19 mouse cellular contexts compared by ENCODE assay signal in the genomic region with DNA sequence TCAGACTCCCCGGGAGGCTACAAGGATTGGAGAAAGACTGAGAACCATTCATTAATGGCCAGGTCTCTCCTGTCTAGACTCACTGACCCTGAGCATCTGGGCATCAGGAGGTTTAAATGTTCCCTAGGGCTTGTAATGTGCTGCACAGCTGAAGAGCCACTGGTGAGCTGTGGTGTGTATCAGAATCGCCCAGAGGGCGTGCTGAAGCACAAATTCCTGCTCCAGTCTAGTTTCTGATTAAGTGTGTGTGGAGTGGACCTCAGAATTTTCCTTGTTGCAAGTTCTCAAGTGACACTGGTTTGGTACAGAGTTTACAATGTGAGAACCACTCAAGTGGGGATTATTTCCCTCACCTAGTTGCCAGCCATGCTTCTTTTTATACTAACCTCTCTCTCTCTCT.
DNase-seq lines count a peak whose midpoint lies in the region; ATAC-seq and TF ChIP-seq lines count a peak whose summit lies in the region.
"Had no signal": no experiment of that assay in that cellular context is flagged by ENCODE, and none has a peak within 500 bp of the region (broad histone marks: within the 10 kb centered on the region; RNA-seq: fewer than 3 reads in every experiment).

No protein-coding gene starts in this region.

- no peak for DNase-seq in limb, embryonic 10.5 days (ENCODE audit: low spot score)
- DNase-seq in lung, adult 2 months, result no peak
- DNase-seq in lung, postnatal 25 days (ENCODE audit: low spot score), result peak; percentile 61
- no peak for DNase-seq in B cell, adult 2 months
- no peak for DNase-seq in heart, embryonic 10.5 days (ENCODE audit: low spot score)
- DNase-seq: adrenal gland, adult 2 months; adrenal gland, postnatal 25 days; cerebellum, adult 18-20 months; cerebellum, adult 9-11 months; cerebellum, postnatal 36 days; forebrain, postnatal 0 days; gastrocnemius, adult 2 months; gastrocnemius, postnatal 25 days; heart, postnatal 36 days had no signal

- no peaks in the 10 kb centered on the region for H3K27me3 ChIP-seq in limb, embryonic 12.5 days
- no peaks in the 10 kb centered on the region for H3K27me3 ChIP-seq in limb, embryonic 10.5 days (ENCODE audit: low read depth, poor library complexity, severe bottlenecking)
- no peaks in the 10 kb centered on the region for H3K27me3 ChIP-seq in heart, embryonic 10.5 days (ENCODE audit: insufficient read depth, poor library complexity, severe bottlenecking)
- H3K27me3 ChIP-seq: heart, embryonic 13.5 days had no signal

- H3K9me3 ChIP-seq in limb, embryonic 12.5 days, result no peaks in the 10 kb centered on the region
- no peaks in the 10 kb centered on the region for H3K9me3 ChIP-seq in limb, embryonic 10.5 days (replicated peaks)
- no peaks in the 10 kb centered on the region for H3K9me3 ChIP-seq in heart, embryonic 10.5 days
- H3K9me3 ChIP-seq: embryonic facial prominence, embryonic 10.5 days; forebrain, embryonic 13.5 days; heart, embryonic 13.5 days; hindbrain, embryonic 15.5 days had no signal

- no peak overlapping the region for H3K4me3 ChIP-seq in limb, embryonic 12.5 days (replicated peaks)
- H3K4me3 ChIP-seq in limb, embryonic 10.5 days, result no peak overlapping the region
- H3K4me3 ChIP-seq in lung, adult 2 months (replicated peaks; ENCODE audit: extremely low read depth, low read depth, low read length), result no peak overlapping the region
- no peak overlapping the region for H3K4me3 ChIP-seq in heart, embryonic 10.5 days
- H3K4me3 ChIP-seq: embryonic facial prominence, embryonic 10.5 days; forebrain, embryonic 13.5 days; gastrocnemius, adult 2 months; heart, embryonic 13.5 days; hindbrain, embryonic 15.5 days had no signal

- ATAC-seq in limb, embryonic 12.5 days (ENCODE audit: insufficient number of reproducible peaks, insufficient read depth, low FRiP score, low TSS enrichment, low read depth), result no peak
- ATAC-seq: forebrain, embryonic 13.5 days; forebrain, postnatal 0 days had no signal

- TF ChIP-seq POLR2A in lung, adult 2 months (IDR thresholded peaks at IDR 0.05; ENCODE audit: borderline replicate concordance, extremely low read depth, low read depth, low read length), result no peak

- 0 out of 2 replicates have a peak overlapping the region, but pooled peaks have one; percentile 42 for H3K27ac ChIP-seq in limb, embryonic 12.5 days
- H3K27ac ChIP-seq in limb, embryonic 10.5 days, result no peak overlapping the region
- H3K27ac ChIP-seq in heart, embryonic 10.5 days, result no peak overlapping the region
- H3K27ac ChIP-seq: embryonic facial prominence, embryonic 10.5 days; forebrain, embryonic 13.5 days; gastrocnemius, adult 2 months; heart, embryonic 13.5 days; hindbrain, embryonic 15.5 days had no signal

- no peak overlapping the region for H3K4me2 ChIP-seq in limb, embryonic 12.5 days
- H3K4me2 ChIP-seq: forebrain, embryonic 13.5 days; heart, embryonic 13.5 days; hindbrain, embryonic 15.5 days had no signal

- 72% methylated on average over 3 of the region's 3 CpGs for WGBS in limb, embryonic 12.5 days
- 87% methylated on average over 3 of the region's 3 CpGs for WGBS in limb, embryonic 10.5 days
- 66% methylated on average over 3 of the region's 3 CpGs for WGBS in lung, adult 2 months
- 65% methylated on average over 3 of the region's 3 CpGs for WGBS in heart, embryonic 10.5 days

- H3K36me3 ChIP-seq in limb, embryonic 12.5 days, result no peaks in the 10 kb centered on the region
- H3K36me3 ChIP-seq in limb, embryonic 10.5 days, result no peaks in the 10 kb centered on the region
- H3K36me3 ChIP-seq in heart, embryonic 10.5 days, result no peaks in the 10 kb centered on the region
- H3K36me3 ChIP-seq: embryonic facial prominence, embryonic 10.5 days; heart, embryonic 13.5 days; hindbrain, embryonic 15.5 days had no signal

- H3K9ac ChIP-seq in limb, embryonic 12.5 days (replicated peaks), result no peak overlapping the region
- H3K9ac ChIP-seq: forebrain, embryonic 13.5 days; forebrain, postnatal 0 days; heart, embryonic 13.5 days; hindbrain, embryonic 15.5 days had no signal

- H3K4me1 ChIP-seq in limb, embryonic 12.5 days (replicated peaks), result peaks cover 26% of the 10 kb centered on the region
- H3K4me1 ChIP-seq in limb, embryonic 10.5 days, result peaks cover 17% of the 10 kb centered on the region
- no peaks in the 10 kb centered on the region for H3K4me1 ChIP-seq in lung, adult 2 months (ENCODE audit: control insufficient read depth, insufficient read depth, low read length)
- peaks cover 35% of the 10 kb centered on the region for H3K4me1 ChIP-seq in heart, embryonic 10.5 days

- TF ChIP-seq CTCF in lung, adult 2 months (IDR thresholded peaks at IDR 0.05; ENCODE audit: insufficient read depth, low read length), result 0 out of 2 replicates have a peak, but pooled peaks have one; percentile 5
